Mouse (Mus musculus) brain, embryonic 18.5 days (tissue): ENCODE measurements around the gene Wdr75.

Experiments used
- DNase-seq: peaks from one replicate; pipeline ENCODE4 v3.0.0-alpha.2; 2012; ENCODE audit warnings: low read depth, low spot score

Gene Wdr75

GRCm38 (mm10) chr1:45794969-45795908 is at the start of gene Wdr75:
TSS of gene Wdr75 (plus strand) at chr1:45795166.
- DNase-seq: peak; percentile 92

- DNase-seq: no peak
These were observed 39.1 kb upstream of the Wdr75 start for GRCm38 (mm10) chr1:45755902-45756301.

DNA sequence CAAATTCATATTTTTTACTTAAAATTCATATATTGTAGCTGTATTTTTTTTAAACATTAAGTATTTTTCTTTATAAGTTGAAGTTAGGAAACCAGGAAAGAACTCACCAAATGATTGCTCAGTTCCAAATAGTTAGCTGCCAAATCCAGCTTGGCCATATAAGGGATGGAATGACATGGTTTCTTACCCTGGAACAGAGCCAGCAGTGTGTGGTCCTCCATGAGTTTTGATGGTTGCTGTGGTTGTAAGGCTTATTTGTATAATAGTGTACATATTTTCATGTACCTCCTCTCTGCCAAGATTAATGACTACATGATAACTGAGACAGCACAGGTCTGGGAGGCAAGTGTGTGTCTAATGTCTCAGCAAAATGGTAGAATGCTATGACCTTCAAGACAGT is 38.3 kb upstream of the Wdr75 start:
- no peak for DNase-seq

DNA sequence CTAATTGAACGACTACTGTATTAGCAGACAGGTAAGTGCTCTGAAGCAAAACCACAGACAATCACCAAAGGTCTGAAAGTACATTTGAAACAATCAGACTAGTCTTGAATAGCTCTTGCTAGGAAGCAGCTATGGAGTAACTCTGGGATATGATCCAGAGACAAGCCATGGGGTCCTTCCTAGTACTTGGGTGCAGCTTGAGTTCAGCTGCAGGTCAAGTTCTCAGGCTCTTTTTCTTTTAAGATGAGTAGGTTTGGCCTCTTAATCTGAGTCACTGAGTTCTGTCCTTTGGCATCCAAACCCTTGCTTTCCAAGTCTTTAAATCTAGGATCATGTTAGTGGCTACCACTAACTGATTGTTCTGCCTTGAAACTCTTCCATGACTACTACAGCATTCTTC is 37.0 kb upstream of the Wdr75 start:
- no peak for DNase-seq

DNA sequence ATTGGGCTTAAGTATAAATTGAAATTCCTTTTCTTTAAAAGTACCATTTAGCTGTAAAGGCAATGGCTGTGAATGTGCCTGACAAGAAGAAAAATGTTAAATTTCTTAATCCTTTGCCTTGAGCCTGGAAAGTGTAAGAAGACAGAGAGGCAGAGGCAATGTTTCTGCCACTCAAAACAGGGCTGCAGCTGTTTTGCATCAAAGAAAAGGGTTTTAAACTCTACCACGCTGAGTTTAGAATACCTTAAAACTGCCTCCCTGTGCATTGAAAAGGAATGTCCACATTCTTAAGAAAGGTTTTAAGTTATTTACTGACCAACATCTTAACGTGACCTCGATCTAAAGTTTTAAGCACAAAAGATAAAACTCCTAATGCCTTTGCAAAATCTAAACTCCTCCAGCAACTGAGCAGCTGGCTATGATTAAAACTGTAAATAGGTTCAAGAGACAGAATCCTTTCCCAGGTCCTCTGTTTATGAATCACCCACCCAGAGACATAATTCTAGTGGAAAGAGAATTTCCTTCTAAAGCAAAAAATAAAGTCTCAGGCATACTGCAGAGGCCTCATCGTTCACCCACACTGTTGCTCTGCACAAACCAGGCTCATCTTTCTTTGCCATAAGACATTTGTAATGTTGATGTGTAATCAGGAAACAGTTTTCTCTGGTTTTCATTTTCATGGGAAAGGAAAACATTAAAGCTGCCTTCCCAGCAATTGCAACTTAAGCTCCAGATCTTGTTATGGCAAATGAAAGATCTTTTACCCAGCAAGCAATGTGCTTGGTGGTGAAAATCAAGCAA is 34.1 kb upstream of the Wdr75 start:
- DNase-seq: no peak

- no peak for DNase-seq
These were observed 33.5 kb upstream of the Wdr75 start for GRCm38 (mm10) chr1:45761468-45761795.

GRCm38 (mm10) chr1:45765678-45766077 is 29.3 kb upstream of the Wdr75 start:
- no peak for DNase-seq

GRCm38 (mm10) chr1:45766123-45766522 is 28.8 kb upstream of the Wdr75 start:
- peak; percentile 43 for DNase-seq

GRCm38 (mm10) chr1:45767533-45767932 is 27.4 kb upstream of the Wdr75 start:
- DNase-seq: no peak

GRCm38 (mm10) chr1:45769321-45769720 is 25.6 kb upstream of the Wdr75 start:
- DNase-seq: no peak

DNA sequence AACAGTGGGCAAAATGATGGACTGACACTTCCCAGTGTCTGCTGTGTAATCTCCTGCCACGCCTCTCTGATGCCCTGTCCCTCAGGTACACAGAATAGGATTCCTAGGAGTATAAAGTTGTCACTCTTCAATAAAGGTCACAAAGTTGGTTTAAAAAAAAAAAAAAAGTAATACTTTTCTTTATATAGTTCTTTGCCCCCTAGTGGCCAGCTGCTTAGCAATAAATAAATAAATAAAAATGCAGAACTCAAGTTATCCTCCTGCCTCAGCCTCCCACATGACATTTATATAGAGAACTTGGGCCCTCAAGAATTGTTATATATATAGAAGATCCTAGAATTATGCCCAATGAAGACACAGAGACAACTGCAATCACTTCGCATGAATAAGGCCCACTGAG is 24.9 kb upstream of the Wdr75 start:
- DNase-seq: no peak

GRCm38 (mm10) chr1:45780606-45781288 is 14.2 kb upstream of the Wdr75 start:
- DNase-seq: no peak

DNA sequence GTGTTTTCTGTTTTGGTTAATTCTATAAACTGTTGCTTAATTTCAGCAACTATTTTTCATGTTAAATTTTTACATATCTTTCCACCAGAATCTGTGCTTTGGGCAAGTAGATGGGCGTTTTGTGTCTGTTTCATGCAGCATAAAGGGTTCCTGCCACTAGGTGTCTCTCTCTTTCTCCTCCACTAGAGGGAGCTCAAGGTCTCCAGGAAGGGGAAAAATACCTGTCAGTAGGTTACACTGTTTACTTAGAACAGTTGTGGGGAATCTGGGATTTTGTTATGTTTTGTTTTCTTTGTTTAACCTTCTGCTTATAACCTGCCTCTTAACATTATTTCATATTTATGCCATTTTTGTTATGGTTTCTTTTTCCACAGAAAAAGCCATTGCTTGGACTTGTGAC is 21.9 kb downstream of the Wdr75 start:
- no peak for DNase-seq

DNA sequence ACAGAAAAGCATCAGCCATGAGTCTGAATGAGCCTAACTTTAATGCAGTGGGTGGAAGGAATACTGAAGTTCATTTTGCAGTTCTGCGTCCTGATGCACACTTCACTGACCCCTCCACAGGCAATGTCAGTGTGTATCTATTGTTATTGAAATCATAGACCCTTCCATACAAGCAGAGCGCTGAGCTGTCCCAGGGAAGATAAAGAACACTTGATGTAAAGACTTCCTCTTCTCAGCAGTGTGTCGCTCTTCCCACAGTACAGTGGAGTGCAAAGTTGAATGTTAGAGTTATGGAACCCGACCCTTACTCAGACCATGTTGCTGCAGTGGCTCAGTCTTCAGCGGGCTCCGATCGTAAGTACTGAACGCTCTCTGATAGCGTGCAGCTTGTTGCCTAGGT is 23.6 kb downstream of the Wdr75 start:
- no peak for DNase-seq

- no peak for DNase-seq
These were observed 29.5 kb downstream of the Wdr75 start for GRCm38 (mm10) chr1:45824441-45824840.

DNA sequence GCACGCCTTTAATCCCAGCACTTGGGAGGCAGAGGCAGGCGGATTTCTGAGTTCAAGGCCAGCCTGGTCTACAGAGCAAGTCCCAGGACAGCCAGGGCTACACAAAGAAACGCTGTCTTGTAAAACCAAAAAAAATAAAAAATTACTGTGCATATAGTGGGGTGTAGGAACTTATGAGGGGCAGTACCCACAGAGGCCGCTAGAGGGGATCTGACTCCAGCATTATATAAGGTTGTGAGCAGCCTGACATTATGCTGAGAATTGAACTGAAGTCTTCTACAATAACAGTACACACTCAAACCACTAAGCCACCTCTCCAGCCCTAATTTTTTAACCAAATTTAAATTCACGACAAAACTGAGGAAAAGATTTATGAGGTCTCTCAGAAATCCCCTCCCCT is 30.2 kb downstream of the Wdr75 start:
- DNase-seq: no peak

- DNase-seq: no peak
These were observed 30.7 kb downstream of the Wdr75 start for GRCm38 (mm10) chr1:45825630-45826029.

- DNase-seq: no peak
These were observed 31.2 kb downstream of the Wdr75 start for GRCm38 (mm10) chr1:45826148-45826547.

- DNase-seq: no peak
These were observed 31.8 kb downstream of the Wdr75 start for GRCm38 (mm10) chr1:45826796-45827195.

- DNase-seq: no peak
These were observed 35.7 kb downstream of the Wdr75 start for GRCm38 (mm10) chr1:45830453-45831206.

DNA sequence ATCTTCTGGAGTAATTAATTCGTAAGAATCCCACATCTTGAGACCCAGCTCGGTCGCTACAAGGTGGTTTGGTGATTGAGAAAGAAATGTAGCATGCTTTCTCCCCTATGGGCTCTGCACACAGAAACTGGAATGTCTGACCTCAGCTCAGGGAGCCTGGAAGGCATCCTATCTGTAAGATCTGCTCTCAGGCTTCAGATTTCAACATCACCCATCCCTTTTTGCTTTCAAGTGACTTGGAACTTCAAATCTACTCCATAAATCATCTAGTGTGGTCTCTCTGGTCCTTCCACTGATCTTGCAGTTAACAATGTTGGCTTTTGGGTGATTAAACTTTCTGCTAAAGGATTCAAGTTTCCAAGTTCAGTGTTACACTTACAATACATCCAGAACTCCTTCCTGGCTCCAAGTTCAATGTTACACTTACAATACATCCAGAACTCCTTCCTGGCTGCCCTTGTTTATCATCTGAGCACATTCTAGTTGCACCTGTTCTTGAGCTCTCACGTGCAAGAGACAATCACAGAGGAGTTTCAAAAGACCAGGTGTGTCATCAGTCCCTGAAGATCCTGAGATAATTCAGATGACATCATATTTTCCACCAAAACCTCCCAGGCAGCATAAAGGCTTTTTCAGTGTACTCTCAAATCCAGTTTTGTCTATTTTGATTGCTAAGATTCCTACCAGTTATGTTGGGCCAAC is 40.5 kb downstream of the Wdr75 start:
- DNase-seq: no peak
